Mouse (Mus musculus): ENCODE measurements around the gene Bhlhe41.

- TF ChIP-seq CTCF (IDR thresholded peaks at IDR 0.05): no peak
- TF ChIP-seq POLR2A (IDR thresholded peaks at IDR 0.05; ENCODE audit: insufficient read depth, low read depth, low read length): no peak
- TF ChIP-seq EP300 (IDR thresholded peaks at IDR 0.05; ENCODE audit: insufficient read depth, low read depth, low read length): no peak
Measured at GRCm38 (mm10) chr6:145891951-145892350, 26.6 kb upstream of the Bhlhe41 start.

Measured in heart, adult 2 months (tissue).